In genomic region chr16:67526992-67527391, GRCm38 (mm10) we compare ENCODE assay signal across 20 mouse cellular contexts.
"Had no signal": no experiment of that assay in that cellular context is flagged by ENCODE, and none has a peak within 500 bp of the region (broad histone marks: within the 10 kb centered on the region; RNA-seq: fewer than 3 reads in every experiment).

No protein-coding gene starts in this region.

- H3K27ac ChIP-seq: lung, embryonic 15.5 days; midbrain, embryonic 10.5 days; midbrain, embryonic 12.5 days; neural tube, embryonic 13.5 days; neural tube, embryonic 15.5 days had no signal

- H3K4me3 ChIP-seq: lung, embryonic 15.5 days; midbrain, embryonic 10.5 days; midbrain, embryonic 12.5 days; myocyte; neural tube, embryonic 13.5 days; neural tube, embryonic 15.5 days had no signal

- H3K36me3 ChIP-seq: lung, embryonic 15.5 days; midbrain, embryonic 10.5 days; midbrain, embryonic 12.5 days; neural tube, embryonic 13.5 days; neural tube, embryonic 15.5 days had no signal

- H3K9ac ChIP-seq: liver, postnatal 0 days; lung, embryonic 15.5 days; midbrain, embryonic 12.5 days; neural tube, embryonic 13.5 days; neural tube, embryonic 15.5 days had no signal

- H3K4me1 ChIP-seq: lung, embryonic 15.5 days; midbrain, embryonic 10.5 days; midbrain, embryonic 12.5 days; neural tube, embryonic 13.5 days; neural tube, embryonic 15.5 days had no signal

- H3K4me2 ChIP-seq: lung, embryonic 15.5 days; midbrain, embryonic 12.5 days; neural tube, embryonic 13.5 days; neural tube, embryonic 15.5 days had no signal

- H3K27me3 ChIP-seq: lung, embryonic 15.5 days; midbrain, embryonic 12.5 days; neural tube, embryonic 13.5 days; neural tube, embryonic 15.5 days had no signal

- H3K9me3 ChIP-seq: lung, embryonic 15.5 days; midbrain, embryonic 10.5 days; midbrain, embryonic 12.5 days; neural tube, embryonic 13.5 days; neural tube, embryonic 15.5 days had no signal

- ATAC-seq: liver, postnatal 0 days; lung, postnatal 0 days; midbrain, embryonic 16.5 days had no signal

- DNase-seq: liver, postnatal 0 days; lung, adult 2 months; lung, postnatal 4 days; midbrain, embryonic 14.5 days; retina, postnatal 1 day; right cerebral cortex, adult 18-20 months; right cerebral cortex, postnatal 25 days; right cerebral cortex, postnatal 4 days; spleen, adult 18-20 months; thymus, adult 18-20 months; thymus, postnatal 14 days; thymus, postnatal 36 days had no signal
